Mouse (Mus musculus) kidney, postnatal 14 days (tissue): ENCODE measurements around the gene Lrp1.

ENCODE experiments used
- DNase-seq: peaks from one replicate; pipeline ENCODE4 v3.0.0; 2022; ENCODE audit warnings: mixed read lengths

The Lrp1 gene

GRCm38 (mm10) chr10:127546505-127546904 is 74.4 kb downstream of the Lrp1 start:
- DNase-seq, result no peak

GRCm38 (mm10) chr10:127544375-127544774 is 76.6 kb downstream of the Lrp1 start:
- DNase-seq, result no peak

DNA sequence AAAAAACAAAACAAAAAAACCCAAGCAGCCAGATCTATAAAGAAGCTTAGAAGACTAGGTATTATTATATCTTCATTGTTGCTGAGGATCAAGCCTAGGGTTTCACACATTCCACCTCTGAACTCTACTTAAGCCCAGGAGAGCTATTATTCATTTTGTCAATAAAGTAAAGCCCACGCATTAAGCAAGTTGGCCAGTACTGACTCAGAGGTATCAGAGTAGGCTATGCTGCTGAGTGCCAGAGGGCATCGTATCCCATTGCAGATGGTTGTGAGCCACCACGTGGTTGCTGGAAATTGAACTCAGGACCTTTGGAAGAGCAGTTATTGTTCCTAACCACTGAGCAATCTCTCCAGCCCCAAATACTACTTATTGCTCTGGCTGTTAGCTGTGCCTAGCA is 77.0 kb downstream of the Lrp1 start:
- no peak for DNase-seq

- DNase-seq, result no peak
Measured at GRCm38 (mm10) chr10:127542720-127543119, 78.2 kb downstream of the Lrp1 start.

DNA sequence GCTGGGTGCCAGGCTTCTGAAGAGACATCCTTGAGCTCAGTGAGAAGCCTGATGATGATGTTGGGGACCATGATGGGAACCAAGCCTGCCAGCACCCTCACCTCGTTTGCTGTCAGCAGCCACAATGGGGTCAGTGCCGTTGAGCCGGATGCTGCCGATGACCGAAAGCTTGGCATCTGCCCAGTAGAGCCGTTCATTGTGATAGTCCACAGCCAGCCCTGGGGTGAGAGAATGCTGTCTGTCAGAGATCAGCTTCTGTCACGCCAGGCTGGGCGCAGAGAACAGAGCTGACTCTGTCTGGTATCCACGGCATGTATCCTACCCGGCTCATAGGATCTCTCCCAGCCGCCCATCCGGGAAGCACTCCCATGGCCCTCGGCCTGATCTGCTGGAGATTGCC is 78.9 kb downstream of the Lrp1 start:
- DNase-seq, result no peak

DNA sequence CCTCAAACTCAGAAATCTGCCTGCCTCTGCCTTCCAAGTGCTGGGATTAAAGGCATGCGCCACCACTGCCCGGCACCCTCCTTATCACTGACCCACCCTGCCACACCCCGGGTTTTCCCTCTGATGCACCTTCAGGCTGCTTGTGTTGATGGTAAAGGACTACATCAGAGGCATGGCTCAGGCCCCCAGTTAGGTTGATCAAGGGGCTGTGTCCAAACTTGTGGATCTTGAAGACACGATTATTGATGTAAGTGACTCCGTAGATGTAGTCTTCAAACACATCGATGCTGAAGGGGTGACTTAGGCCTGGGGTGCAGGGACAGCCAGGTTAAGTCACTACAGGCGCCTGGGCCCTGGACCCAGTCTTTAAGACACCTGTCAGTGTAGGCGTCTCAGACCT is 79.4 kb downstream of the Lrp1 start:
- DNase-seq, result no peak

- DNase-seq, result peak; percentile 88
Measured at GRCm38 (mm10) chr10:127537854-127538583, 82.9 kb downstream of the Lrp1 start.

GRCm38 (mm10) chr10:127536586-127537314 is 84.2 kb downstream of the Lrp1 start:
- peak; percentile 65 for DNase-seq

- no peak for DNase-seq
Measured at GRCm38 (mm10) chr10:127534929-127535384, 86.0 kb downstream of the Lrp1 start.

GRCm38 (mm10) chr10:127534036-127534928 is 86.7 kb downstream of the Lrp1 start, which contains the start of gene Nxph4:
Nxph4 (minus strand) TSS chr10:127534559.
- DNase-seq, result peak; percentile 53

GRCm38 (mm10) chr10:127531548-127531947 is 89.4 kb downstream of the Lrp1 start:
- DNase-seq, result no peak

DNA sequence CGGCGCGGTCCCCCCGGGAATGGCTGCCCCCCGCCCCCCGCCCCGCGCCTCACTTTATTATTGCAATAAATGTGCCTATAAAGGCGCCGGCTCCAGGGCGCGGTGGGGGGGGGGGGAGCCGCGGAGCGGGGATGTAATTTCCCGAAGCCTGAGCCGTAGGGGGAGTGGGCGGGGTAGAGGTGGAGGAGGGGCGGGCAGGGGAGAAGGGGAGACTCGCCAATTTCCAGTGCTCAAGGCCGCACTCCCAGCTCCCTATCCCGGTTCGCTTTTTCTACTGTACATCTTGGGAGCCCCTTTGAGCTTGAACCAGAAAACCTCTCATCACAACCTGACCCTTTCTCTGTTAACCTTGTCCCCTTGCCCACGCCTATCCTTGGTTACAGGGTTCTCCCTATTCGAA is 90.0 kb downstream of the Lrp1 start:
- DNase-seq, result no peak

DNA sequence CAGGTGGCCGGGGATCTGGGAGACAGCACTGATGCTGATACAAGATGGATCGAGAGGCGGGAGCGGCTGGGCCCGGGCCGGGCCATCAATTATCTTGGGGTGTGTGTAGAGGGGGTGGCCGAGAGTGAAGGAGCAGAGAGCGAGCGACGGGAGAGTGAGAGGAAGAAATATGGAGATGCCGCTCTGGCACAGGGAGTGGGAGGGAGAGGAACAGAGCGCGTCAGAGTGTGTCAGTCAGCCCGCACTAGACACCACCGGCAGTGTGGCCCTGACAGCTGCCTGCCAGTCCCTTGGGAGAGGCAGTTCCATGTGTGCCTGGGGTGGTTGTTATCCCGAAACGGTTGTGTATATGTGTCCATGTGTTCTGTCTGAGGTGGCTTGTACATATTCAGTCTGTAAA is 93.5 kb downstream of the Lrp1 start:
- no peak for DNase-seq

GRCm38 (mm10) chr10:127526681-127527080 is 94.3 kb downstream of the Lrp1 start:
- DNase-seq, result peak; percentile 75

DNA sequence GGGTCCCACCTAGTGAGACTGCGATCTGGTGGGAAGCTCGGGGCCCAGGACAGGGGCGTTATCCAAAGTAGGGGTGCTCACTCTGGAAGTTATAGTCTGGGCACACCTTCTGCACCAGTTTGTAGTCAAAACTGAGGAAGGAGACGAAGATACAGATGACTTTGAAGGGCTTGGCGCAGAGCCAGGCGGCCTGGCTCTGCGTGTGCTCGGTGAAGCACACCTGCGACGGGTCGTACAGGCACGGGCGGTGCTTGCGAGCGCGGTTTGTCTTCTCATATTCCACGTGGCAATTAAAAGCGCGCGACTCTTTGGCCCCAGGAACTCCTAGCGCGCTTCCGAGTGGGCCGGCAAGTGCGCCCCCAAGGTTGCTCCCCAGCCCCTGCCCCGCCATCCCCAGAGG is 94.9 kb downstream of the Lrp1 start:
- no peak for DNase-seq

- no peak for DNase-seq
Measured at GRCm38 (mm10) chr10:127524646-127525255, 96.2 kb downstream of the Lrp1 start.

DNA sequence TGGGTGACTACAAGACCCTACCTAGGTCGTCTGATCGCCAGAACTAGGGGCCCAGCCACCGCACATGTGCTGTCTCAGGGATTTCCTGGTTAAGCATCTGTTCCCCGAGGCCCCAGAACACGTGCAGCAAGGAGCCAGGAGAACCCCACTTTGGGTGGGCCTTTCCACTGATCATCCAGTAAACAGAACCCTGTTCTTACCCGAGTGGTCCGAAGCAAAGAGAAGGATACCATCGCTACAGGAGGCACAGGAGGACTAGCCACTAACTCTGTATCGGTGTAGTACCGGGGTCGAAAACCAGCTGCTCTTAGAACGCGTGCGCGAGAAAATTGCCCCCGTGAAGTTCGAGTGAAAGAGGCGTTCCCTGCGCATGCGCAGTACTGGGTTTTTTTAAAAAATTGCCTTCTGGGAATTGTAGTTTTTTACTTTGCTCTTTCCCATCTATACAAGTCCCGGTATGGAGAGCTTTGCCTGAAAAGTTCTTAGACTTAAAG is 98.8 kb downstream of the Lrp1 start, which contains the start of gene Shmt2:
Gene Shmt2, minus strand, starts transcription at position 357 of the 494 bp plus-strand sequence.
- peak; percentile 91 for DNase-seq

GRCm38 (mm10) chr10:127521611-127522080 is 99.3 kb downstream of the Lrp1 start:
- no peak for DNase-seq

- DNase-seq, result peak; percentile 67
Measured at GRCm38 (mm10) chr10:127520714-127521357, 100.1 kb downstream of the Lrp1 start.

DNA sequence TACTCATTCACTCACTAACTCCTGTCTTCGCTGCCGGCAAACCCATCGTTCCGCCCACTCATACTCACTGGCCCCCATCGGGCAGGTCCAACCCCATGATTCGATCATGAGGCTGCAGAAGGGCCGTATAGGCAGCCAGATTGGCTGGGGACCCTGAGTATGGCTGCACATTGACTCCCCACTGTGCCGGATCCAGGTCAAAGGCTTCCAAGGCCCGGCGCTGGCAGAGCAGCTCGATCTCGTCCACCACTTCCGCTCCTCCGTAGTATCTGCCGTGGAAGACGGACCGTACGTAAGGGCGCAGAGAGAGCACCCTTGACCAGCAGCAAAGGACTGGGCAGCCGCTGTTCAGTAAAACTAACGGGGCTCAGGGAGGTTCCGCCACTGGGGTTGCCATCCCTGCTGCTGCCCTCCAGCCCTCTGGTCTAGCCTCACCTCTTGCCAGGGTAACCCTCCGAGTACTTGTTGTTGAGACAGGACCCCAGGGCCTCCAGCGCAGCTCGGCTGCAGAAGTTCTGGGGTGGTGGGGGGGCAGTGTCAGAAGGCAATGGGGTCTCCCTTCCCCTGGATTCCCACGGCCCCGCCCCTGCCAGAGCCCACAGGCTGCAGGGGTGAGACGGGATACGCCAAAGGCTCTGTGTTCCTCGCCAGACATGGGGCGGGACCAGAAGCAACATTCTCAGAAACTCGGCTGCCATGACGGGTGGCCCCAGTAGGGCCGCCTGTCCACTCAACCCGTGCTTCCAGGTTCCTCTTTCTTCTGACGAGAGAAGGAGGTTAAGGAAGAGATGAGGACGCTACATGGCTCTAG is 100.8 kb downstream of the Lrp1 start:
- DNase-seq, result no peak
